Mouse (Mus musculus): ENCODE results near the gene Gm17304. TPM values are rescaled to one million over a fixed set of nuclear protein-coding genes. Genes with fewer than 3 reads are reported as not detected.

Gm17304 gene
- total RNA-seq, 1 experiment from 2014 or later: not detected

GRCm38 (mm10) chr5:106623337-106623736 is 14.4 kb downstream of the Gm17304 start:
- DNase-seq: no peak

DNA sequence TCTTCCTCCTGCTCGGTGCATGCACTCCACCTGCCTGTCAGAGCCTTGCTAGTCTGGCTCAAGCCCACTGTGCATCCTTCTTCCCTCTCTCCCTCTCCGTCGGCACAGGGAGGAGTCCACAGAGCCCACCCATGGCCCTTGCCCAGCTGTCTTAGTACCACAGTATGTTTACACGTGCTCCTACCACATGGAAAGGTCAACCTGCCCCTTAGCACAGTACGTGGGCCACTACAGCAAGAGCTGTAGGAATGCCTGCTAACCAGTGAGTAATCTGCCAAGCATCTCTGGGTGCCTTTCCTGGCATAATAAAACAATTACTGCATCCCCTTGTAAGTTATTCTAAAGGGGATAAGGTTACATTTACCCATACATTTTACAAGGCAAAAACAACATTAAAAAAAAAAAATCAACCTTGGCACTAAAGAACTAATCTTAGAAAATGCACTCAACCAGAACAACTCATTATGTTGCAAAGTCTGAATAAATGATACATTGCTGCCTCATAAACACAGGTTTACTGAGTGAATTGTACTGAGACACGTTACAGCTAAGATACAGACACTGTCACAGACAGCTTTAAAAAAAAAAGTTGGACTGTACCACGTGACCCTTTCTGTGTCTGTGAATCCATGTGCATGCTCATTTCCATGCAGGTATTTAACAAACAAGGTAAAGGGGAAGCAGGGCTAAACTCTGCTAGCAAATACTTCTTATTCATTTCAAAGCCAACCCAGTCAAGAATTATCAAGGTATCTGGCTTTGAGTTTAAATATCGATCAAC is 19.7 kb downstream of the Gm17304 start:
- no peak for DNase-seq

- no peak for DNase-seq
Observed at GRCm38 (mm10) chr5:106636423-106636946, 27.6 kb downstream of the Gm17304 start.

DNA sequence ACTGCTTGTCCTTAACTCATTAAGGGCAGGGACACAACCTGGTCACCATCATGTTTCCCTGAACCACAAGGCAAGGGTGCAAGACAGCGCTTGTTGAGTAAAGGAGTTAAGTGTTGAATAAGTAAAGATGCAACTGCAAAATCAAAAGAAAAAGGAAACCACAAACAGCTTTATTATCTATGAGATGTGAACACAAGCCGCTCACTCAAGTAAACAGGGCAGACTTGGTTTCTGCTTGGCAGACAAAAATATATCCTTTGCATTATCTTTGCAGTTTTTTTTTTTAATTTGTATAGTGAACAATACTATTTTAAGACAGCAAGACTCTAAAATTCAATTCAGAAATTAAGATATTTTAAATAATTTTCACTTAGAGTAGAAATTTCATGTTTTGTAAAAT is 30.7 kb downstream of the Gm17304 start:
- no peak for DNase-seq

GRCm38 (mm10) chr5:106640235-106640809 is 31.4 kb downstream of the Gm17304 start:
- no peak for DNase-seq

DNA sequence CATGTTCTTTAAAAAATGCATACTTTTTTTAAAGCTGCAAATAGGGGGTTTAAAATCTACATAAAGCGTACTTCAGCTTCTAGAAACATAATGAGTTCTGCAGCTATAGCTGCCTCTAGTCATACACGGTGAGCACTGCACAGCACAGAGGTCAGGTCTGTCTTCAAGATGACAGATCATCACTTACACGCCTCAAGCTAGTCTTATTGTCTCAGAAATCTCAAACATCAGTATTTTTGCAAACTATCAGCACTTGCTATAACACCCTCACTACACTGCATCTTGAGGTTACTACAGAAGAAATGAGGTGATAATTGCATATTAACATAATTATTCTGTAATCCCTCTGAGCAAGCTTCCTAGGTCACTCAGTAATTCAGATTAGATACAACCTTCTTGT is 33.0 kb downstream of the Gm17304 start:
- no peak for DNase-seq

DNA sequence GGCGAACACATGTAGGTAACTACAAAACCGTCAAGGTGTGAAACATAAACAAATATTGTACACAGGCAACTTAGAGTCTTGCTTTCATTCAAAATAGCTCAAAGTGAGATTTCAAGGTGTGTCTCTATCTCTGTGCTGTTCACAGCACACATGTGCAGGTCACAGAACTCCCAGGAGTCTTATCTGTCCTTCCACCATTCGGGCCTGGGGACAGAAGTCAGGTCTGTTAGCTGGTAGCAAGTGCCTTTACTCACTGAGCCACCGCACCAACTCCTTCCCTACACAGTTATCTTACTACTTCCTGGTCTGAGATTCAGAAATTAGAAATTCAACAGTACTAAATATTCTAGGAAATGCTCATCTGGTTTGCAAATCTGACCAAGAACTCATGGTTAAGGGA is 34.5 kb downstream of the Gm17304 start:
- DNase-seq: no peak

GRCm38 (mm10) chr5:106649441-106649840 is 40.5 kb downstream of the Gm17304 start:
- no peak for DNase-seq

- no peak for DNase-seq
Observed at GRCm38 (mm10) chr5:106649995-106650394, 41.1 kb downstream of the Gm17304 start.

- DNase-seq: no peak
Observed at GRCm38 (mm10) chr5:106652220-106652753, 43.4 kb downstream of the Gm17304 start.

GRCm38 (mm10) chr5:106652790-106653328 is 44.0 kb downstream of the Gm17304 start:
- no peak for DNase-seq

Other genes with a start within 250 kb of the Gm17304 start
- gene Barhl2, start 150.9 kb upstream of the Gm17304 start, total RNA-seq (2021): not detected in 2 replicates
- 70.9 and 71.8 TPM in 2 replicates for gene Zfp644, start 88.2 kb downstream of the Gm17304 start, total RNA-seq (2021)